ENCODE assay signal across 22 mouse cellular contexts in genomic region chr14:23525910-23526309, GRCm38 (mm10).
"Had no signal": no experiment of that assay in that cellular context is flagged by ENCODE, and none has a peak within 500 bp of the region (broad histone marks: within the 10 kb centered on the region; RNA-seq: fewer than 3 reads in every experiment).

No protein-coding gene starts in this region.

- H3K4me3 ChIP-seq: heart, adult 2 months; heart, embryonic 13.5 days; heart, embryonic 15.5 days; hindbrain, embryonic 10.5 days; hindbrain, embryonic 12.5 days; intestine, embryonic 15.5 days; layer of hippocampus, adult 2 months; left cerebral cortex, adult 2 months; limb, embryonic 13.5 days; limb, embryonic 15.5 days; liver, embryonic 12.5 days had no signal

- H3K36me3 ChIP-seq: heart, embryonic 13.5 days; heart, embryonic 15.5 days; hindbrain, embryonic 10.5 days; hindbrain, embryonic 12.5 days; intestine, embryonic 15.5 days; limb, embryonic 13.5 days; limb, embryonic 15.5 days; liver, embryonic 12.5 days had no signal

- H3K27me3 ChIP-seq: heart, embryonic 13.5 days; heart, embryonic 15.5 days; hindbrain, embryonic 12.5 days; intestine, embryonic 15.5 days; limb, embryonic 13.5 days; limb, embryonic 15.5 days; liver, embryonic 12.5 days had no signal

- H3K9me3 ChIP-seq: heart, embryonic 13.5 days; heart, embryonic 15.5 days; hindbrain, embryonic 10.5 days; hindbrain, embryonic 12.5 days; intestine, embryonic 15.5 days; limb, embryonic 13.5 days; limb, embryonic 15.5 days; liver, embryonic 12.5 days had no signal

- H3K27ac ChIP-seq: heart, adult 2 months; heart, embryonic 13.5 days; heart, embryonic 15.5 days; hindbrain, embryonic 10.5 days; hindbrain, embryonic 12.5 days; hindbrain, embryonic 14.5 days; intestine, embryonic 15.5 days; layer of hippocampus, adult 2 months; left cerebral cortex, adult 2 months; limb, embryonic 13.5 days; limb, embryonic 15.5 days; liver, embryonic 12.5 days; liver, embryonic 14.5 days had no signal

- H3K4me1 ChIP-seq: heart, embryonic 15.5 days; hindbrain, embryonic 10.5 days; intestine, embryonic 15.5 days; liver, embryonic 12.5 days had no signal

- DNase-seq: gastrocnemius, postnatal 14 days; gastrocnemius, postnatal 36 days; heart, adult 2 months; heart, postnatal 14 days; heart, postnatal 4 days; kidney, adult 18-20 months; kidney, adult 8-10 months; kidney, postnatal 10 days; kidney, postnatal 25 days; kidney, postnatal 4 days had no signal
